Mouse (Mus musculus) ovary, postnatal 14 days (tissue): ENCODE data around the gene BC017158.
"Not testable (repeated sequence)": the region's sequence is repeated elsewhere in the genome, so short reads cannot be mapped to it uniquely, and the experiment has no call there.

ENCODE experiments used
- DNase-seq: peaks from one replicate; pipeline ENCODE4 v3.0.0; 2022; ENCODE audit warnings: low spot score

BC017158 gene

GRCm38 (mm10) chr7:128297617-128298480 lies at the start of gene BC017158:
Gene BC017158, minus strand, starts transcription at chr7:128298170.
- DNase-seq: peak; percentile 59

DNA sequence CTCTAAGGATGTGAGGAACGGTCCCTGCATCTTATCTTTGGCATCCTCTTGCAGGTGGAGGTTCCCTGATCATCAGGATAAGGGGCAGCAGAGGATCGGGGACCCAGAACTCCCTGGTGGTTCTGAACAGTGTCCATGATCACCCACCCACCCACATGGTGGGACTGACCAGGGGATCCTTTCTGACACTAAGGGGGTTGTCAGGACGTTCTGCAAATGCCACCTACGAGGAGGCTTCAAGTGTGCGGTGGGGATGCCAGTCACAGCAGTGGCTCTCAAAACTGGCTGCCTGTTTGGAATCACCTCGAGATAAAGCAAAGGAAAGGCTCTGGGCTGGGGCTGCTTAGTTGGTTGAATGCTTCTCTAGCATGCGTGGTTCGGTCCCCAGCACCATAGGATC lies 49.0 kb upstream of the BC017158 start:
- DNase-seq: no peak

DNA sequence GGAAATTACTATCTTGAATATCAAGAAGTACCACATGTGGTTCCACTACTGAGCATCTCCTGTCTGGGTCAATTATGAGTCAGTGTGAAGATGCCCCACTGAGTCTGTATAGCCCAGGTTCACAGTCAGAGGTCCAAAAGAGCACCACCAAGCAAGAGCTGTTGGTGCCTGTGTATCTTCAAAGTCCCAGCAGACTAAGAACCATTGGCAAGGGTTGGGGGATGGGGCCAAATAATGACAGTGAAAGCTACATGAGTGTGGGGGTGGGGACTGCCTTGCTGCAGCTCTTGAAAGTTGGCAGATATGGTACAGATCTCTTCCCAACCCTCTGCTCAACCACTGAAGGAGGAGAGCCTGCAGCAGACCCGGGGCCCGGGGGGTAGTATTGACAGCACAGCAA lies 48.6 kb upstream of the BC017158 start:
- DNase-seq: no peak

DNA sequence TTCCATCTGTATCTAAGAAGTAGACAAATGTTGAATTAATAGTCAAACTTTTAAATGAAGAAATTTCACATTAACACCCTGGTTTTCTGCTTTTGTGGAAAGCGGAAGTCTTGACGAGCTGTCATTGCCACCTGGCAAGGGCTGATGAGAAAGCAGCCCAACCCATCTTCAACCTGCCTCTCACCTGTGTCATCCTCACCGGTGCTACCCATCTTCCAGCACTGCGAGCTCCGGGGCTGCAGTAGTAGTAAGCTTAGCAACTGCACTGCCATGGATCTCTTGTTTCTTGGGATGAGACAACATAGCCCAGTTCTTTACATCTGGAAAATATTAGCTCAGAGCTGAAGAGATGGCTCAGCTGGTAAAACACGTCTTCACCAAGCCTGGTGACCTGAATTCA lies 47.7 kb upstream of the BC017158 start:
- no peak for DNase-seq

DNA sequence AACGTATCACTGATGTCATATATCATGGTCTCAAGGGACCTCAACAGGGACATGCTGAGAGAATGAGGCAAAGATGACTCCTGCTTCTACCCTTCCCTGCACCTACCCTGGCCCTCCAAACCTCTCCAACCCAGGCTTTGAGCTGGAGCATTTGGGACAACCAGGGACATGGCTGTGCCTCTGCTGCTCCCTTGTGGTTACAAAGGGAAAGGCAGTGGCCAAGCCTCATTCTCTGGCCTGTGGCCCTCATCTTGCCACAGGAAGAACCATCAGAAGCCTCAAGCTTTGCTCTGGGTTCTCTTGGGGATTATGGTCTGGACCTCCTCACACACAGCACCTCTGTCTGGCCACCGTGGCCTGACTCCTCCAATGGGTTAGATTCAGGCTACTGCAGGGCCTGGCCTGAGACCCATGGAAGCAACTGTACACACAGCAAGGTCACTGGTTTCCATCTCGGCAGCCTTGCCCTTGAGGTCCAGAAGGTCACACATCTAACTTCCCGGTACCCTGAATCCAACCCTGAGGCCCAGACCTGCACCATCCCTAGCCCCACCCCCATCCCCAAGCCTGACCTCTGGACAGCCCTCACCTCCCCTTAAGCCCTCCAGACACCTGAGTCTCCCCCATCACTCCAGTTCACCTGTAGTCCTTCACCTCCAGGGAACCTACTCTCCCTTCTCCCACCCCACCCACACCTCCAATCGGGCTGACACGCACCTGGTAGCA lies 47.1 kb upstream of the BC017158 start:
- peak; percentile 83 for DNase-seq

GRCm38 (mm10) chr7:128344488-128344887 lies 46.5 kb upstream of the BC017158 start:
- DNase-seq: no peak

- DNase-seq: not testable (repeated sequence)
Measured at GRCm38 (mm10) chr7:128342691-128343090, 44.7 kb upstream of the BC017158 start.

- DNase-seq: not testable (repeated sequence)
Measured at GRCm38 (mm10) chr7:128340321-128340720, 42.4 kb upstream of the BC017158 start.

DNA sequence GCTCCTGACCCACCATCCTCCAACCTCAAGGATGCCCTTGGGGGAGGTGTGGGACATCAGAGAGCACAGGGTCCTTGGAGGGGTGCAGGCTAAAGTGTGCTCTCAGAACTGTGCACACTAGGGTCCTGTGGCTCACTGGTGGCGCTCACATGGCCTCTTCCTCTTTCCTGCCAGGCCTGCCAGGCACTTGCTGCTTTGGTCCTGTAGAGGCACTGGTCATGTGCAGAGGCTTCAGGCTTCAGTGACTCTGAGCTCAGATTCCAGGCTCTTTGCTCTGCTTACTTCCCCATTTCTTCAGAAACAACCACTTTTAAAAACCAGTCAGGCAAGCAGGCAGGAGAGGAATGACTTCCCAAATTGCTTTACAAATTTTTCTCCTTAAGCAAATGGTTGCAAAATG lies 34.9 kb upstream of the BC017158 start:
- DNase-seq: no peak

GRCm38 (mm10) chr7:128330981-128331380 lies 33.0 kb upstream of the BC017158 start:
- DNase-seq: no peak

DNA sequence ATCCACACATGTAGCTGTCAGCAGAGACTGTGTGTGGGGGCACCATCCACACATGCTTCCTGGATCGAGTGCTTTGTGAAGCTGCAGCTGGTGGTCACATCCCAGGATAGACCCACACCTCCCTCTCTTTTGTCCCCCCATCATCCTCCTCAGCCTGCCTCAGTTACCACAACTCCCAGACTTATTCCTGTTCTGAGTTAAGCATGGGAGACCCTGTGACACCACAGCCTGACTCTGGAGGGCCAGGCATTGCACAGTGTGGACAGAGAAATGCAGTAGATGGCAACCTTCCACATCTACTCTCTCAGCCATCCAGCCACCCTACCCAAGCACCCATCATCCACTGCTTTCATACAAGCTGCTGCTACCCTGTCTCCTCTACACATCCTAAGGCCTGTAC lies 27.0 kb upstream of the BC017158 start:
- no peak for DNase-seq

DNA sequence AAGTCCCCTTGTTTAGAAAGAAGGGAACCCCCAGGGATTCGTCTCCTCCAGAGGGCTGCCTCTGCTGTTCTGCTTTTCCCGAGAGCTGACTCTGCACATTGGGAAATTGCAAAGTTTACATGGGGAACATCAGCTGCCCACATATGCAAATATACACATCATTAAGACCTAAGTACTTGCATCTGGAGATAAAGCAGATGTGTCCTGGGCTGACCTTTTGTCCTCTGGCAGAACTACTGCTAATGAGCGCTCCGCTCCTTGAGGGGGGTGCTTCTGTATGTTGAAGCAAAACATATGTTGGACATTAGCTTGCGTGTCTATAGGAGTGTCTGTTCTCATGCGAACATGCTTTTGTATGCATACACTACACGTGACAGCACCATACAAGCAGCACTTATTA lies 23.3 kb upstream of the BC017158 start:
- DNase-seq: no peak

DNA sequence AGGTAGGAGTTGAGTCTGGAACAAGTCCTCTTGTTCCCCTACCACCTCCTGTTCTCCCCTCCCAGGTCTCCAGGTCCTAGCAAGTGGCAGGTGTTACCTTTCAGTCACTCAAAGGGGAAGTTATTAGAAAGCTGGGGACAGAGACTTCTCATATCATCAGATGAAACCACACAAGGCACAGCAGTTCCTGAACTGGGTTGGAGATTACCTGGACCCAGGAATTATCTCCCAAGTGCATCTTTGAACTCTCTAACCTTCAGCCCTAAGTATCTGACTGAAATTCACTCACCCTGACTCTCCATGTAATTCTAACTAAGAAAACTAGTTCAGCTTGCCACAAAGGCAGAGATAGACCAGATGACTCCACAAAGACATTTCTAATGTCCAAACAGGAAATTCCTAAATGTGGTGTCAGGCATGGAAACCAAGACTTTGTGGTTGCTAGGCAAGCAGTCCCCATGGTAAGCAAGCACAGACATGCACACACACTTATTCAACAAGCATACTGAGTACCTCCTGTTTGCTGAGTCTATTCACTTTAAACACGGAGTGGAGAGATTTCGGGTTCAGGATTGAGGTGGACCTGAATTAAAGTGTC lies 22.3 kb upstream of the BC017158 start:
- DNase-seq: no peak

DNA sequence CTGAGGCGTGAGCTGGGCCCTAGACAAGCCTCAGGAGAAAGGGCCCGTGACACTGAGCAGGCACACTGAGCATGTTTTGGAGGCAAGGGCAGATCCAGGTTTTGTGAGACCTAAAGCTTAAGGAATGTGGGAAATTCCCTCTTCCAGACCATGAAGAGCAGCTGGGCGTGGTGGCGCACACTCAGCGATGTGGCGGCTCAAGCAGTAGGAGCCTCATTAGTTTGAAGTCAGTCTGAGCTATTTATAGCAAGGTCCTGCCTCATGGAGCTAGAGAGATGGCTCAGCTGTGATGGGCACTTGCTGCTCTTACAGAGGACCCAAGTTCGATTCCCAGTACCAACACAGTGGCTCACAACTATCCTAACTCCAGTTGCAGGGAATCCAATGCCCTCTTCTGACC lies 21.2 kb upstream of the BC017158 start:
- no peak for DNase-seq

DNA sequence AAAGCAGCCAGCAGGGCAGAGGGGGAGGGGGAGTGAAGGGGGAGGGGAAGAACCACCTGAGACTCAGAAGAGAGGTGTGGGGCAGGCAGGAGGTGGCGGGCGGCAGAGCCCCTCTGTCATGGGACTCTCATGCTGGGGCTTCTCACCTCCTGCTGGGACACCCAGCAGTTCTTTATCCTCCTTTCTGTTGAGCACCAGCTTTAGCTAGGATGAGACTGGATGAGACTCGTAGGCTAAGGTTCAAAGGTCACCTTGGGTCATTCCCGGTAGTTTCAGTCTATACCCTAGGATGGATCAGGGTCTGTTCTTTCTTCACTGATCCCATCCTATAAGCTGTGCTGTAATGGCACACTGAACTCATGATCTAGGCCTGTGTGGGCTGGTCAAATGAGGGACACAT lies 19.0 kb upstream of the BC017158 start:
- DNase-seq: no peak

DNA sequence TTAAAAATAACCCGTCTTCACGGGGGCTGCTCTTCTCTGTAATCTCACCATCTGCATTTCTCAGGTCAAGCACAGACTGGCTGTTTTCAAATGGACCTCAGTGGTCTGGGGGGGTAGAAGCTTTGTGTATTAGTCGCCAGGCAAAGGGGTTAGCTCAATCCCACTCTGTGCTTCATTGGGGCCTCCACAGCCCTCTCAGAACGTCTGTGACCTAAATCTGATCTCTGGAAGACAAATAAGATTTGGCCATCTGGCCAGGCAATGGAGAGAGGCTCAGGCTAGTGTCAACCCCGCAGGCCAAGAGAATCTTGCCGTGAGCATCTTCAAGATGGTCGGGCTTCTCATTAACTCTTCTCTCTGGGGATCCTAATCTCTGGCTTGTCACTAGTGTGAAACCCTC lies 16.5 kb upstream of the BC017158 start:
- no peak for DNase-seq

DNA sequence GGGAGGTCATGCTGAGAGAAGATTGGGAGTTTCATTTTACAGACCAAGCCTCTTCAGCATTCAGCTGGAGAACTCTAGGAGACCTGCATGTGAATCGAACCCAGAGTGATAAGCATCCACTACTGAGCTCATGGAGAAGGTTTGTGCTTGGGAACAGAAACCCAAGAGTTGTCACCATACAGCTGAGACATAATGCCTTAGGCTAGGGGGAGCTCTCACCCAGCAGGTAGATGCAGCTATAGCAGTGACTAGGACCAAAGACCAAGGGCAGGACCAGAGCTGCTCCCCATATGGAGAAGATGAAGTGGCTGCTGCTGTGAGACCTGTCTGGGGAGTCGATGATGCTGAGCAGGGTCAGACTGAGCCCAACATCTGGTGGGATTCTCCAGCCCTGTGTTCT lies 15.6 kb upstream of the BC017158 start:
- DNase-seq: no peak

DNA sequence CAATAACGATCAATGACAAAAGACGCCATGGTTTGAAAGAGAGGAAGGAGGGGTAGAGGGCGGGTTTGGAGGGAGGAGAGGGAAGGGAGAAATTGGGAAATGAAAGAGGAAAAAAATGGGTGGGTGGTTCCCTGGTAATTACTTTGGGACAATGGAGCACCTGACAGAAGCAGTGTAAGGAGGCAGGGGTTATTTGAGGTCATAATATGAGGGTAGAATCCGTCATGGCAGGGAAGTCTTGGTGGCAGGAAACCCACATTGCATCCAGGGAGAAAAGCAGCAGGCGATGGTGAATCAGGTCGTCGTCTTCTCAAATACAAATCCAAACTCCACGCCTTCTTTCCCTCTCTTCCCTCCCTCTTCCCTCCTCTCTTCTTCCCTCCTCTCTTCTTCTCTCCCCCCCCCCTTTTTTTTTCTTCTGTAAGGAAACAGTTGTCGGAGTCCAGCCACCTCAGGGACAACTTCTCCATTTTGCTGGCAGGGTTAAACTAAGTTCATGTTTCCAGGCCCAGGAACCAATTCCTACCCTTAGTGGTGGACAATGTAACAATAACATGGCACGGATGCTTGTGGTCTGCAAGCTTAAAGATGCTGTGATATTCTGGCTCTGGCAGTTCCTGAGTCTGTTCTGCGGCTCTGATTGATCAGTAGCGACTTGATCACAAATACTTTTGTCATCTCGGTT lies 14.5 kb upstream of the BC017158 start:
- DNase-seq: no peak

DNA sequence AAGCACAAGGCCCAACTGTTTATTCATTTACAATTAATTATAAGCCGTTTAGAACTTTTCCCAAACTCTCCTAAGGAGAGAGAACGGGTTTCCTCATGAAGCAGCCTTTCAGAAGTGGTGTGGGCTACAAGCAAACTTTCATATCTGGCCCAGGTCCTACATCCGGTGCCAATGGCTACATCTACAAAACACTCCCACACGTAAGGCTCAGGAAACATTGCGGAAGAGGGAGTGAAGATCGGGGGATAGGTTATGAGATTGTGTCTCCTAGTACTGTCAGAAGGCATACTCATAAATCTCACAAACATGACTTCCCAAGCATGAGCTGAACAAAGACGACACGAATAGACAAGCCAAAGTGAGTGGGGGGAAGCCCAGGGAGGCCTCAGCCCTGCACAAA lies 13.8 kb upstream of the BC017158 start:
- DNase-seq: no peak

- no peak for DNase-seq
Measured at GRCm38 (mm10) chr7:128311263-128311662, 13.3 kb upstream of the BC017158 start.

- DNase-seq: no peak
Measured at GRCm38 (mm10) chr7:128310229-128310688, 12.3 kb upstream of the BC017158 start.

GRCm38 (mm10) chr7:128309776-128310175 lies 11.8 kb upstream of the BC017158 start:
- no peak for DNase-seq
